Mouse (Mus musculus): ENCODE results near the gene Hcn1.

- TF ChIP-seq POLR2A (IDR thresholded peaks at IDR 0.05; ENCODE audit: insufficient read depth, low read depth, low read length) (no peak), CTCF (IDR thresholded peaks at IDR 0.05; ENCODE audit: insufficient read depth, low read depth, low read length) (no peak)
These were observed 60.5 kb downstream of the Hcn1 start for GRCm38 (mm10) chr13:117662661-117663060.
